Mouse (Mus musculus) embryo, embryonic 11 days (tissue): ENCODE measurements around the gene Slc30a3.
"Not testable (repeated sequence)": the region's sequence is repeated elsewhere in the genome, so short reads cannot be mapped to it uniquely, and the experiment has no call there.

Experiments used
- DNase-seq: peaks from one replicate; pipeline ENCODE4 v3.0.0-alpha.2; 2015

Gene Slc30a3

DNA sequence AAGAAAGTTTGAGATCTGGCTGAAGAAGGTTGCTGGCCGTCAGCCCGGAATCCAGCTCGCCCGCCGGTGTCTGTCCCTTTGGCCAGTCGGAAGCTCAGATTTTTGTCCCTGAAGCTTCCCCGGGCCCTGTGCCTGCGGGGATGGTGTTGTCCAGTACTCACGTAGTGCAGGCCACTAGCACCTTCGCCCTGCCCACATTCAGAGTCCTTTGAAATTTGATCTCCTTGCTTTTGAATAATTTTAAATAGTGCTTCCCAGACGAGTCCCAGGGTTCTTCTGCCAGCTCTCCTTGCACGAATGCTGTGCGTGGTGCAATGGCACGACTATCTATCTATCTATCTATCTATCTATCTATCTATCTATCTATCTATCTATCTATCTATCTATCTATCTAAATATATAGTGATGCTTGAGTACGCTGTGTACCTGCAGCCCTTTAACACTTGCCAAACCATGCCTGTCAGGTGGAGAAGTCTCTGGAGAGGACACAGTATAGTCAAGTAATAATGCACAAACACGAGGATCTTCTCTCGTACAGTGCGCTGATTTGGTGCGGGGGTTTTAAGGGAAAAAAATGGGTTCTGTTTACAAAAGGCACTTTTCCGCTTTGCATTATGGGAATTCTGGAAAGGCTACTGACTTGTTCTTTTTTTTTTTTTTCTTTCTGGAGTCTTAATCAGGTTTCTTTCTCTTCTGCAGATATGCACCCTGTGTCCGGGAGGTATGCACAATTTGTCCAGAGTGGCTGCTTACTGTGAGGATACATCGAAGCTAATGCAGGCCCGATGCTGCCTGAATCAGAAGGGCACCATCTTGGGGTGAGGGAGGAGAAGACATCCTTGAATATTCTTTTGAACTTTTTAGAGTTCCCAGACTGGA, 59.0 kb downstream of the Slc30a3 start, which contains the start of gene Slc5a6:
Gene Slc5a6 (minus strand): TSS at position 162 of the 879 bp plus-strand sequence.
- DNase-seq, result peak; percentile 79

DNA sequence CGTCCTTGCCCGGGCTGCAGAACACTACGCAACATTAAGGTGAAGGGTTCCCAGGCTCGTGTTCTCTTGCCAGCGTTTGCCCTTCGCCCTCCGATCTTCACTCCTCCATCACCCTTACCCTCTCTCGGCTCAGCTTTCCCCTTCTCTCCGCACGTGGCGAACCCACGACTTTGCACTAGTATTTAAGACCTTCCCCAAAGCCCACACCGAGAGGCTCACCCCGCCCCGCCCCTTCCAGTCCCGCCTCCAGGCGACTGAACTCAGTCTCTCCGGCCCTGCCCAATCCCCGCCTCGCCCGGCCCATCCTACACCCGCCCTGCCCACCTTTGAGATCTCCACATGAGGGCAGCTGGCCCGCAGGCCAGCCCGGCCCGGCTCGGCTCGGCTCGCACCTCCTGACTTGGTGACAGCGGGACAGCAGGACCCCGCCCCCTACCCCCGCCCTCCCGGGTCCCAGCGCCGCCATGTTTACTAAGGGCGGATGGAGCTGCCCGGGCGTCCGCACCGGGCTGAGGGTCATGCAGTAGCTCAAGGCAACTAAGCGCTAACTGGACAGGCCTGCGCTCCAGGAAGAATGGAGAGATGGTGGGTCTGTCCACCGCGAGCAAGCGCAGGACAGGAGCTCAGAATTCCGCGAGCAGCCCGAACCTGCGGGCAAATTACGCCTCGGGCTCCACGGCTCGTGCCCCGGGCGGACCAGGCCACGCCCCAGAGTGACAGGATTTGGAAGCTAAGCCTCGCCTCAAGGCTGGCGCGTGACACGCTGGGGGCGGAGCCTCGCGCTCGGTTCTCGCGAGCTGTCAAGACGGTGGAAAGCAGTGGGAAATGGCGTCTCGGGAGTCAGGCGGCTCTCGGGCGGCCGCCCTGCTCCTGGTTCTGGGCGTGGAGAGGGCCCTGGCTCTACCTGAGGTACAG, 59.9 kb downstream of the Slc30a3 start, which contains the start of gene Atraid:
Gene Atraid (plus strand): TSS at position 465 of the 915 bp plus-strand sequence.
- DNase-seq, result peak; percentile 99

DNA sequence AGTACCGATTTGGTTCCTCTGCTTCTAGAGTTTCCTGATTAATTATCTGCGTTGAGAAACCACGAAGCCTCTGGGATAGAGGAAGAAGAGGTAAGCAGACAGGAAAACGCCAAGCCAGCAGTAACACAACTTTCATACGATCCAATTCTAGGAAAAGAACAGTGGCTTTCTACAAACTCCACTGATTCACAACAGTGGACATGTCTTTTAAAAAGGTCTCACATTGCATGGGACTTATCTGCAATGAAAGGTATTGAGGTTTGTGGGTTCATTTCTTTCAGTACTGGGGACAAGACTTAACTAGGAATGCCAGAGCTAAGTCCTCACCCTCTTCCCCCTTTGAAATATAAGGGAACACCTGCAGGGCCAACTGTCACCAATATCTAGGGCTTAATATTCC, 61.0 kb downstream of the Slc30a3 start:
- DNase-seq, result no peak

DNA sequence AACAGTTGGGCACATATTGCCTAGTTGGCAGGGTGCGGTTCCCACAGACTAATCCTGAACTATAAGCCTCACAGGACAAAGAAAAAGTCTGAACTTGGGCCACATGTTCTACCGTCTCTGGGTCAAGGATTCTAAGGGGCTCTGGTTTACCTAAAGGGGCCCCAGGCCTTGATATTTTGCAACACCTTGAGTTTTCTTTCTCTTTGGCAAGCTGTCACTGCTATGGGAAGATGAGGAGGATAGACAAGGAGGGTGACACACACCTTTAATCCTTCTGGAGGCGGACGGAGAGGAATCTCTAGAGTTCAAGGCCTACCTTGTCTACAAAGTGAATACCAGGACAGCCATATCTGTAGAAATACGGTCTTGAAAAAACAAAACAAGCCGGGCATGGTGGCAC, 61.6 kb downstream of the Slc30a3 start:
- DNase-seq, result no peak

DNA sequence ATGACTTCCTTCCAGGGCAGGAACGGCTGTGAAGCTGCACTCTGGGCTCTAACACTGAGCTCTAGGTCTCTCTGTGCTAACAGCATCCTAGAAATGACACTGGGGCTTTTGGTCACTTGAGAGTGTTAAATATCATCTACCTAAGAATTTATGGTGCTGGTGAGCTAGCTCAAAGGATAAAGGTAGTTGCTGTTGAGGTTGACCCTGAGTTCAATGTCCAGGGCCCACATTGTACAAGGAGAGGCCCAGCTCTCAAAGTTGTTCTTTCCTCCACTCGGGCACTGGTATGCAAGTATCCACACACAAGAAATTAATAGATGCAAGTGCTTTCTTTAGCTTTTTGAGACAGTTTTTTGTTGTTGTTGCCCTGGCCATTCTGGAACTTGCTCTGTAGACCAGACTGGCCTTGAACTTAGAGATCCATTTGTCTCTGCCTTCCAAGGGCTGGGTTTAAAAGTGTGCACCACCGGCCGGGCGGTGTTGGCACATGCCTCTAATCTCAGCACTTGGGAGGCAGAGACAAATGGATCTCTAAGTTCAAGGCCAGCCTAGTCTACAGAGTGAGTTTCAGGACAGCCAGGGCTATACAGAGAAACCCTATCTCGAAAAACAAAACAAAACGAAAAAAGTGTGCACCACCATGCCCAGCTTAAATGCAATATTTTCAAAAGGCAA, 69.7 kb downstream of the Slc30a3 start:
- no peak for DNase-seq

DNA sequence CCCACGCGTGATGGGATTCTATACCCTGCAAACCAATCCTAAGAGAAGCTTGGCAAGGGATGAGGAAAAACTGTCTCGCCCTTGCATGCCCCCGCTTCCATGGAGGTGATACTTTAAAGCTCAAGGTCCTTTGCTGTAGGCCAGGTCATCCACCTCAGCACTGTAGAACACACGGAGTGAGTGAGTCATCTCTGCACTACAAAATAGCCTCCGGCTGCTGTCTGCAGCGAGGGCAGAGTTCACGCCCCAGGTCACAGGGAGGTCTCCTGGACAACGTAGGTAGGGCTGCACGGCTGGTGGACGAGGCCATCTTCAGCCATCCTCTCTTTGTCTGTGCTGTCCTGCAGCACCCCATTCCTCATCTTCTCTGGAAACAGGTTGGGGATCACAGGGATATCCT, 71.5 kb downstream of the Slc30a3 start:
- DNase-seq, result not testable (repeated sequence)
